Mouse (Mus musculus) common myeloid progenitor, adult 5-6 weeks (primary cell): Measurements from ENCODE around the gene Srpx. TPM values are rescaled to one million over a fixed set of nuclear protein-coding genes. Genes with fewer than 3 reads are reported as not detected.

Experiments used
- ATAC-seq: replicated peaks from 2 replicates; pipeline ENCODE4 v1.8.0; 2016; ENCODE audit warnings: low read depth, mild to moderate bottlenecking, moderate TSS enrichment, inconsistent platforms; ENCODE audit not compliant: poor library complexity, severe bottlenecking
- total RNA-seq: library from RNA; stranded (forward); fragments of 200-1000, 187-1606 nt; gene quantifications from 2 replicates; pipeline ENCODE4 v1.2.3, GENCODE M21; 2017

Gene Srpx
- total RNA-seq: not detected in 2 replicates

DNA sequence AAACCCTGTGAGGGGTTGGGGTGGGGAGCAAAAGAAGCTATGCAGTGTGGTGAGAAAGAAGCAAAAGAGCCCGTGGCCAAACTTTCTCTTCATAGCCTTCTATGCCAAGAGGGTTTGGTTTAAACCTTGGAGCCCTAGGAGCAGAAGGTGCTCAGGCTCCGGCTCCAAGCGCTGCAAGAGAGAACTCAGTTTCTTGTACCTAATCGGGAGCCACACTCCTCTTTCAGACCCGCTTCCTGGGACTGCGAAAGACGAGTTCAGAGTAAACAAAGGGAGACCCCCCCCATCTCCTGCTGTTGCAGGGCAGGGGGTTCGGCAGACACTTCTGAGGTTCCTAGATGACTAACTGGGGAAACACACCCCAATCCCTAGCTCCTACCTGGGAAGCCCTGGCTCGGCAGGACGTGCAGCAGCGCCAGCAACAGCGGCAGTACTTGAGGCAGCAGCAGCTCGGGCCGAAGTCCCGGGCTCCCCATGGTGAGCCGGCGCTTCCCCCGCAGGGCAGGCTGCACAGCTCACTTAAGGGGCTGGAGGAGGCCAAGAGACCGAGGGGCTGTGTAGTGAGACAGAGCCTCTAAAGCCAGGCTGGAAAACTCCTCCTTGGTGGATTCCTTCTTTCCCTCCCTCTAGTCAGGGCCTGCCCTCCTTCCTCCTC lies at the start of gene Srpx:
Gene Srpx, minus strand, starts transcription at position 645 of the 655 bp plus-strand sequence.
- ATAC-seq: no peak

DNA sequence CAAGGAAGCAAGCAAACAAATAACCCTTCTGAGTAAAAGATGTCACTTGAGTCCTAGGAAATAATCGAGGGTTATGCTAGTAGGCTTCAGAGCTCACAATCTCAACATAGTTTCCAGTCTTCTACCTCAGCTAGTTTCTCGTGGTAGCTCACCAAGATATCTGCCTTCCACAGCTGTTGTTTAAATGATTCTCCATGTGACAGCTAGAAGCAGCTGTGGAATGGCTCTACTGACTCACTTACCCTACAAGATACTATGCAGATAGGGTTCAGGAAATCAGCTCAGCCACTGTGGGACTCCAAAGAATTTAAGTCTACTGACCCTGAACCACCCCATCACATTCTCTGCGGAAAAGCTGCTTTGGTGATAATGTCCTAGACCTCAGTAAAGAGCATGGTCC lies 34.9 kb upstream of the Srpx start:
- ATAC-seq: no peak

DNA sequence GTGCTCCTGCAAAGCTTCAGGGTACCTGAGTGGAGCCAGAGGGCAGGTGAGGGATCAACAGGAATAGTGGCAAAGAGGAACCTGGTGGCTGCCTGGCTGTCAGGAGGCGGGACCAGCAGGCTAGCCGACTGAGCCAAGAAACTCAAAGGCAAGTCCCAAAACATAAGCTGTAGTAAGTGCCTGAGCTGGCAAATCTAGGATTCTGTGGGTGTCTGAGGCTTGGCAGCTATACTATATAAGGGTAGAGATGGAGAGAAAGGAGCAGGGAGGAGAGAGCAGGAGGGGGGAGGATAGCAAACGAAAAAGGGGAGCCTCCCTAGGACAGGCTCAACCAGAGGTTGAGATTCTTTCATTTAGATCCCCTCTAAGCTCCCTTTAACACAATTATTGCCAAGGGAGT lies 1.7 kb downstream of the Srpx start:
- no peak for ATAC-seq

DNA sequence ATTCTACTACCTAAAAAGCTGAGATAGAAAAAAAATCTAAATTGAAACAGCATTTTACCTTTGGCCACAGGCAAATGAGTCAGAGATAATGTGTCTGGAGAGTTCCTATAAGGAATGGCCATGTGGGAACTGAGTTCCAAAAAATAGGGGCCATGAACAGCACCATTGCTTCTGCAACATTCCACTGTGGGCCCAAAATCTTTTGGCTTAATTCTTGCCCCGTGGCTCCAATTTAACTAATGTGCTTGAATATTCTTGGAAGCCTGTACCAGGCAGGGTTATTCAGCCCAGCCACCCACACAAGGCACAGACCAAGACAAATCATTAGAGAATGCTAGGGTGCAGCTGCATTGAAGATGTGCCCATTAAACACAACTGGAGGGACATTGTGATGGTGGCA lies 6.8 kb downstream of the Srpx start:
- no peak for ATAC-seq

DNA sequence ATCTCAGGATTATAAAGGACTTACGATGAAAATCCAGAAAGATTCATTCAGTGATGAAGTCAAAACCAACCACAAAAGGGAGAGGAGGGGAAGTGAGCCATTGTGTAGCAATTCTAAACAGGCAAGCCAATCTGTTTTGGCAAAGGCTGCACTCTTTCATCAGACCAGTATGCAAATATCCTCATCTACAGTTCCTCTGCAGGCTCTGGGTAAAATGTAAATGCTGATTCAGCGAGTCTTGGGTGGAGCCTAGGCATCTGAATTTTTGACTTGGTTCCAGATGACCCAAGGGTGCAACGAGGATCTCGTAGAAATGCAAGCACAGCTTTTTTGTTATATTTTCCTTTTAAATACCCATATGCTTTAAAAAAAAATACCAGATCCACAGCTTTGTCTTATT lies 9.0 kb downstream of the Srpx start:
- ATAC-seq: peak; percentile 50

DNA sequence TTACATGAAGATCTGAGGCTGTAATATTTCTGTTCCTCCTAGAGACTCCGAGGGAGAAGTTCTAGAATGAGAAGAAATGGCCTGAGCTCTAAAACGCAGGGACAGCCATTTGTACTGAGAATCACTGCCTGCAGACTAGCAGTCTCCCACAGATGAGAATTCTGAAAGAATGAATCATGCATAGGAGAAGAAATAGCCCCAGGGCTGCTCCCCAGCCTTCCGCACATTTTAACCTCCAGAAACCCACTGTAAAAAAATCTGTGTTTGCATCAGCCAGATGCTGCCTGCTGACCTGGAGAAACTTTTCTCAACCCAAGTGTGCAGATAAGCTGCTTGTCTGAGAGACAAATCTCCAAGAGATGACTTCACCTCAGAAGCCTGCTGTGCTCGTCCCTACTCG lies 12.0 kb downstream of the Srpx start:
- no peak for ATAC-seq

DNA sequence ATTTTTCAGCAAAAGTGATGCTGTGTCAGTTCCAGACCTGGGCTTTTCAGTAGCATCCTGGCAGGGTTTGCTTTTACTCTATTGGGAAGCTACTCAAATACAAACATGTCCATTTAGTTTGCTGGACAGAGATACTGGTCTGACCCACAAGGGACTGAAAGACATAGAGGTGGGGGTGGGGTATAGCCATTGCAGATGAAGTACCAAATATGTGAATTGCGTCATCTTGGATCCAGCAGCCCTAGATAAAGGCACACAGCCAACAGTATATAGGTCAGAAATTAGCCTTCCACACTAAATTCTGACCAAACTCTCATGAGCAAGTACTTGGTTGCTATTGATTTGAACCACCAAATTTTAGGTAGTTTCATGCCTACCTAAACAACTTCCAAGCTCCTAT lies 14.8 kb downstream of the Srpx start:
- ATAC-seq: no peak

DNA sequence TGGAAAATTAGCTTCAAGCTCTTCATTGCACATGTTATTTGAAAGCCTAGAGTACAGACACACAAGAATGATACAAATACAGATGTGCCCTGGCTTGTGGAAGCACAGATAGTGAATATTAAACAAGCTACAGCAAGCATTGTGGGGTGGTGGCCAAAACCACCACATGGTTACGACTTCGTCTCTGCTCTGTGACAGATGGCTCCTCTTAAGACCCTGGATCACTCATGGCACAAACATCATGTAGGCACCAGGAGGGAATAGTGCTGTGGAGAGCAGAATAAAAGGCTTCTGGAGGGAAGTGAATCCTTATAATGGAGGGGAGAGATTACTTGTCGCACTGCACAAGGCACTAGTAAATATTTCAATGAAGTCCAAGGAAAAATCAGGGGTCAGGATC lies 21.7 kb downstream of the Srpx start:
- no peak for ATAC-seq

DNA sequence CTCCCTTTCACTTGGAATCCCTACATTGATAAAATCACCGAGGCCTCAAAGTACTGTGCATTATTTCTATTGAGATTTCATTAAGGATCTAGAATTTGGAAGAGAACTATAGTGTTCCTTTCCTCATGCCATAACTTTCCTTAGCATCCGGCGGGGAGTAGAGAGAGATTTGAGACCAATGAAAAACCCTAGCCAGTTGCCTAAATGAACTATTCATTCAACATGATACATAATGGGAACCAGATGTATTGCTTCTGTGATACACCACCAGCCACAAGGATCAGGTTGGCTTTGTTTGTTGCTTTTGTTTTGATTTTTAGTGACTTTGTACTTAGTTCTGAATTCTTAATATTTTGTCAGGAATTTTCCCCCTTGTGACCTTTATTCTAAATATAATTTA lies 37.1 kb downstream of the Srpx start:
- ATAC-seq: no peak

DNA sequence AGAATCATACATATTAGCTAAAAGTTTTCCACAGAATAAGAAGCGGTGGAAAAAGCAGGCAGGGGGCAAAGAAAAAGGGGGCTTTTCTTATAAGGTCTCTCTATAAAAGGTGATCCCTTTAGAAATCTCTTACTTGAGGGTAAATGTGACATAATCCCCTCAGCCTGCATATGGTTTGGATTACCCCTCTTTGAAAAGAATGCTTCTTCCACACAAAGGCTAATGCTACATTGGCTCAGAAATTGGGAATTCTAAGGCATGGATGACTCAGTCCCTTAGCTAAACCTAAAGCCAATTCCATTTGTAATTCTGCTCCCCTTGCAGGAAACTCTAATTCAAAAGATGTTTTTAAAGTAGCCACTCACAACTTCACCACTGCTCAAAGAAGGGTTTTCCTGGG lies 37.5 kb downstream of the Srpx start:
- no peak for ATAC-seq

DNA sequence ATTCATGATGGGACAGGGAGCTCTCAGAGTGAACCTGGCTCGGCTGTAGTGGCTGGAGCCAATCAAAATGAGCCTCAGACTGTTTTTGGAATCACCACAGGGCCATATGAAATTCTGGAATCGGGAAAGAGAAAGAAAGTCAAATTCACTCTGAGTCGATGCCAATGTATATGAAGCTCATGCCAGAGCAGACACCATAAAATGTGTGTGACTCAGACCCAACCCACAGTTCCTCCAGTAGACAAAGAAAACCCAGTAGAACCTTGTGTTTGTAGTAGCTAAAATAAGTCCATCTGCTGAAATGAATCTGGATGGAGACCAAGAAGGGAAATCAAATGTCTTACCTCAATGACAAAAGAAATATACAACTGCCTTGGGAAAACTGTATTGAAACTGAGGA lies 43.5 kb downstream of the Srpx start:
- no peak for ATAC-seq

DNA sequence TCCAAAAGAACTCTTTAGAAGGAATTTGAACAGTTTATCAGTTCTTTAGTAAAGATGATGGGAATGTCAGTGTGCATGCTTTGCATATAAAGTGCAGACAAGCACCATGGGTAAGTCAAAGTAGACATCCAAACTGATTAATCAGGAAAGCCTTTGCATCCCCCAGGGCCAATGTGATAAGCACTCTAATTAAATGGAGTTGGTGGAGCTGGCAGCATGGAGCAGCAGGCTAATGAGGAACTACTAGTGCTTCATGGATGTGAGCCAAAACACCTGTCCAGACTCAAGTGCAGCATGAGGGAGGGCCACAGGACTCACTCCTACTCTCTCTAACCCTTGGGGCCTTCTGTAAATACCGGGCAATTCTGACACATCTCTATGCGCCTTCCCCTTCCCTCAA lies 46.0 kb downstream of the Srpx start:
- no peak for ATAC-seq

DNA sequence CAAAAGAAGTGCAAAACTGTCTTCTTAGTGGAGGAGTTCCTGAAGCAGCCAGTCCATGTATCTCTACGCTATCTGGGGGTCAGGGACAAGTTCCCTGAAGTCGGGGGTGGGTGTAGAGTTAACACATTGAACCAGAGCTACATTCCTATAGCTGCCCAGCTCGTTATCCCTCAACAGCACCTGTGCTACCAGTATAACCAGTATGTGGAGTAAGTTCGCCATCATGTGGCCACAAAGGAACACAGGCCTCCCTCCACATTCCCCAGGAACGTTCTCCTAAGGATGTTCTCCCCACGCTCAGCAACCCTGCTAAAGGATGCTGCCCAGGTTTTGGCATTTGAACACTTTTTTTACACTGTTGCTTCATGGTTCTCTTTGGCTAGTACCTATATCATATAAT lies 46.8 kb downstream of the Srpx start:
- peak; percentile 65 for ATAC-seq

DNA sequence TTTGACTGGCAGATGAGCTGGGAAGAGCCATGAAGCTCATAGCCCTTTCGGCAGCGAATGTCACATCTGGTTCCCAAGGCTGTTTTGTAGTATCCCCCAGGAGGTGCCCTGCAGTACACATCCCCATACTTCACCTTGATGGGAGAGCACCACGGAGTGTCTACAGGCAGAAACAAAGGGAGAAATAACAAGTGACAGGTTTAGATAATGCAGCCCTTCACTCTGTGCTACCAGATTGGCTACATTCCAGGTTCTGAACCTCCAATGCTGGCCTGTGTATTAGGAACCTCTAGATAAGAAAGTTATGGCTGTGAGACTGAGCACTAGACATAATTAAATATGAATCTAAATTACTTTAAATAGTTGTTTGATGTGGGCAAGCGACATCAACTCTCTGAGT lies 48.1 kb downstream of the Srpx start:
- no peak for ATAC-seq

DNA sequence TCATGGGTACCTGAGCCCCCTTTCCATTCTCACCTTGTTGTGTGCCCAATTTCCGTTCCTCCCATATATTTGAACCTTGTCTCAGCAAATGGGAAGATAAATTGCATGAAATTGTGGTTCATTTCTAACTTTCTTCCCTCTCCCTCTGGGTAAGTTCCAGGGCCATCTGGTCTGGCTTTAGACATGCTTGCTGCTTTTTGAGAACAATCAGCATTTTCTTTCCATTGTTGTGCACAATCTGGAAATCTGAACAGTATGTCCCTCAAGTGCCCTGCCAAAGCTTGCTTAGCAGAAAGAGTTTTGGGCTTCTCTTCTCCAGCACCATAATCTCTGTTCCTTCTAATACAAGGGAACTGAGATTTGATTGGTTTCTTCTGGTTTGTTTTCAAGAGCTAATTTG lies 53.7 kb downstream of the Srpx start:
- ATAC-seq: no peak

DNA sequence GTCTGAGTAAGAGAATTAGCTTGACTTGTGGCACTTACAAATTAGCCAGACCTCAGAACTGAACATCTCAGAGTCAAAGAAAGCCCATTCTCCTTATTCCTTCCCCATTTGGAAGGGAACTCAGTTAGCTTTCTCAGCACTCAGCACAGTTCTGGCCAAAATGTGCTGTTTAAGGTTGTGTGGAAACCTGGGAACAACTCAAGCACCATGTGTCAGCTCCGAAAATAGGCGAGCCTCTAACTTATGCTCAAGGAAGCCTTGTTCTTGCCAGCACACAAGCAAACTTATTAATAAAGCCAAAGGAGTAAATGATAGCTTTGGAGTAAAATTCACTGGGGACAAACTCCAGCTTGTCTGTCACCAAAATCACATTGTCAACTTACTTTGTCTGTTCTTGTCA lies 54.1 kb downstream of the Srpx start:
- ATAC-seq: no peak

DNA sequence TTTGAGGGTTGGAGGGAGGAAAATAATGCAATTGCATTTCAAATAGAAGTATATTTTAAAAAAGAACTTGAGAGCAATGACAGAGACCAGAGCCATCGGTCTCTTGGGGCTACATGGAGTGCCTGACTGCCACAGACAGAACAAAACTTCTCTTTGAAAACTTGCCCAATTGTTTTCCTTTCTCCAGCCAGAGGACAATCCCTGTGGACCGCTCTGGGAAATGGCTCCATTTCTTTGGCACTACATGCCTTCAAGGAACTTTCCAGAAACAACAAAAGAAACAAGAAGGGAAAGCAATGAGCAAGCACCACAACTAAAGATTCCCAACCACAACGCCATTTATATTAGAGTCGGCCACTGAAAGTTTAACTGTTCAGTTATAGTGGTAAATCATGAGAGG lies 55.3 kb downstream of the Srpx start:
- no peak for ATAC-seq

DNA sequence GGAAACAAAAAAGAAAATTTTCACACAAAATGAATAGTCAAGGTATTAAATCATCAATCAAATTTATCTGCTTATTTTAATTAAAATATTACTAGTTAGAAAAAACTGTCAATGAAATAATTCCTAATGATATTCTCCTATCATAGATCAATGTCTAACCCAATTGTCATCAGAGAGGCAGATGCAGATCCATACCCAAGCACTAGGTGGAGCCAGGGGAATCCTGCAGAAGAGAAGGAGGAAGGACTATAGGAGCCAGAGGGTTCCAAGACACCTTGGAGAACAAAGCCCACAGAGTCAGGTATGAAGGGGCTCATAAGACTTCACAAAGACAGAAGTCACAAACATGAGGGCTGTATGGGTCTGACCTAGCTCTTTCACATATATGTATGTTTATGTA lies 82.8 kb downstream of the Srpx start:
- 0 out of 2 replicates have a peak, but pooled peaks have one; percentile 50 for ATAC-seq

DNA sequence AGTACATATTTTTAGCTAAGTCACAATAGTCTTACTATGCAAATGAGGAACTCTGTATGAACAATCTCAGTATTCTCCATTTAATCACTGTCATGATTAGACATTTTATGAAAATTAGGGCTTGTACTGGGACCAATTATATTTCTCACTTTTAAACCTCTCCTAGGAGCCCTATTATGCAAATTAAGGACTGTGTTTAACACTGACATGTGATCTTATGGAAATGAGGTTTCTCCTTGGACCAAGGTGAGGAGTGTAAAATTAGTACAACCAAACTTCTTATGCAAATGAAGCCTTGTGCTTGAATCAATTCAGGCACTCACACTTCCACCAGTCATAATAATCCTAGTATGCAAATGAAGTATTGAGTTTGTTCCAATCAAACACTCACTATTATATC lies 107.3 kb downstream of the Srpx start:
- ATAC-seq: no peak

DNA sequence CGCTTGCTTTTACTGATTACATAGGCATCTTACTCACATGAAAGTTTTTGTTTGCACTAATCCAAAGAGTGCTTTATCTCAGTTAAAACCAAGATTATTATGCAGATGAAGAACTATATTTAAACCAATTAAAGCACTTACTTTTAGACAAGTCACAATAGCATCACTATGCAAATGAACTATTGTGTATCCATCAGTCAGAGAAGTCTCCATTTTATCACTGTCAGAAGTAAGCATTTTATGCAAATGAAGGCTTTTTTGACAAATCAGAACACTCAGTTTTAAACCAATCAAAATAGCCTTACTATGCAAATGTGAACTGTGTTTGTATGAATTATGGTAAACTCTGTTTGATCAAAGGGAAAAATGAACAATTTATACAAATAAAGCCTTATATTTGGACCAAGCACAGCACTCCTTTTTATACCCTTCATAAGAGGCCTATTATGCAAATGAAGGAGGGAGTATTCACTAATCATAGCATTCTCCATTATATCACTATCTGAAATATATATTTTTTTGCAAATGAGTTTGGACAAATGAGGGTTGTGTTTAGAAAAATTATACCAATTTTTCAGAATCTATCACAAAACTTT lies 109.7 kb downstream of the Srpx start:
- ATAC-seq: no peak

DNA sequence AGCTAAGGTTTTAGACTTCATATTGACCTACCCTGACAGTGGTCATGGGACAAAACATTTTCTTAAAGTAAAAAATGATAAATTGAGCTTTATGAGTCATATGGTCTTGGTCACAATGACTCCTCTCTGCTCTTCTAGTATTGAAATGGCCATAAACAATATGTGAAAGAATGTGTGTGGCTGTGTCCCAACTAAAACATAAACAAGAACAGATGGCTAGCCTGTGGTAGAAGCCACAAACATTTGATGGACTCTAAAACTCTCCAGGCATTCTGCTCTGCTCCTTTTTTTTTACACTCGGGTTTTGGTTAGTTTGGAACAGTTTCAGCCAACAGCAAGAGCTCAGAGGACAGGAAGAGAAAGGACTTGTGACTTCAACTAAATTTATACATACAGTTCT lies 111.6 kb downstream of the Srpx start:
- ATAC-seq: no peak

DNA sequence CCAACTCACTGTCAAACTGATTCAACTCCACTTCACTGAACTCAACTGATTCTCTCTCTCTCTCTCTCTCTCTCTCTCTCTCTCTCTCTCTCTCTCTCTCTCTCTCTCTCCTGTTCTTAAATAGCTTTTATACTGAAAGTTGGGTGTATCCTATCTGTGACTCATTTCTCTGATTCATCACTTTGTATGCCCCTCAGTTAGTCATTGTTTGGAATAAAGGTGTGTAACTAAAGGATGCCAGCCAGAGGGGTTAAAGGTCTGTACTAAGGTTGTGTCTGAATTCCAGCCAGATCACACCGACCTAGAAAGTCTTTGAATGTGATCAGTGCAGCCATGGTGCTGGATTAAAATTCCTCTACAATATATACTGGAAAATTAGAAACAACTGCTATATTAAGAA lies 116.8 kb downstream of the Srpx start:
- no peak for ATAC-seq
